Mouse (Mus musculus): ENCODE measurements at regions not wholly inside any gene's neighbourhood (a gene's known extent, or its start where the extent isn't known, plus 50 kb on each side); places are given as distances from the start of the nearest gene placed in this dataset.

- H3K4me1 ChIP-seq (replicated peaks): no peaks in the 10 kb centered on the region
- no peaks in the 10 kb centered on the region for H3K9me3 ChIP-seq
- DNase-seq (ENCODE audit: low spot score): no peak
- WGBS: 90% methylated on average over 2 of the region's 2 CpGs
- H3K27ac ChIP-seq: no peak overlapping the region
- H3K36me3 ChIP-seq: no peaks in the 10 kb centered on the region
- no peaks in the 10 kb centered on the region for H3K27me3 ChIP-seq (ENCODE audit: insufficient read depth, poor library complexity, severe bottlenecking)
- no peak overlapping the region for H3K4me3 ChIP-seq
Measured at GRCm38 (mm10) chr7:95598339-95598738, 572.7 kb upstream of the Tenm4 start.

GRCm38 (mm10) chr7:95613736-95614135 is 557.3 kb upstream of the Tenm4 start:
- no peaks in the 10 kb centered on the region for H3K4me1 ChIP-seq (replicated peaks)
- H3K9me3 ChIP-seq: no peaks in the 10 kb centered on the region
- DNase-seq (ENCODE audit: low spot score): no peak
- no peaks in the 10 kb centered on the region for H3K36me3 ChIP-seq
- H3K4me3 ChIP-seq: no peak overlapping the region
- 92% methylated on average over 2 of the region's 2 CpGs for WGBS
- H3K27me3 ChIP-seq (ENCODE audit: insufficient read depth, poor library complexity, severe bottlenecking): no peaks in the 10 kb centered on the region
- H3K27ac ChIP-seq: no peak overlapping the region

- WGBS: 84% methylated on average over 2 of the region's 2 CpGs
- DNase-seq (ENCODE audit: low spot score): no peak
- Histone ChIP-seq H3K27ac (no peak overlapping the region), H3K4me3 (no peak overlapping the region), H3K9me3 (no peaks in the 10 kb centered on the region), H3K36me3 (no peaks in the 10 kb centered on the region), H3K4me1 (replicated peaks) (no peaks in the 10 kb centered on the region), H3K27me3 (ENCODE audit: insufficient read depth, poor library complexity, severe bottlenecking) (no peaks in the 10 kb centered on the region)
Measured at GRCm38 (mm10) chr7:95617370-95617769, 553.7 kb upstream of the Tenm4 start.

- no peak overlapping the region for H3K27ac ChIP-seq
- H3K4me1 ChIP-seq (replicated peaks): no peaks in the 10 kb centered on the region
- no peak overlapping the region for H3K4me3 ChIP-seq
- no peak for DNase-seq (ENCODE audit: low spot score)
- no peaks in the 10 kb centered on the region for H3K27me3 ChIP-seq (ENCODE audit: insufficient read depth, poor library complexity, severe bottlenecking)
- no peaks in the 10 kb centered on the region for H3K36me3 ChIP-seq
- H3K9me3 ChIP-seq: no peaks in the 10 kb centered on the region
Measured at GRCm38 (mm10) chr7:95618170-95618569, 552.9 kb upstream of the Tenm4 start.

- no peaks in the 10 kb centered on the region for H3K9me3 ChIP-seq
- no peak for DNase-seq (ENCODE audit: low spot score)
- H3K4me1 ChIP-seq (replicated peaks): no peaks in the 10 kb centered on the region
- no peak overlapping the region for H3K27ac ChIP-seq
- H3K36me3 ChIP-seq: no peaks in the 10 kb centered on the region
- no peaks in the 10 kb centered on the region for H3K27me3 ChIP-seq (ENCODE audit: insufficient read depth, poor library complexity, severe bottlenecking)
- H3K4me3 ChIP-seq: no peak overlapping the region
Measured at GRCm38 (mm10) chr7:95620079-95620478, 551.0 kb upstream of the Tenm4 start.

- Histone ChIP-seq H3K27me3 (ENCODE audit: insufficient read depth, poor library complexity, severe bottlenecking) (no peaks in the 10 kb centered on the region), H3K27ac (no peak overlapping the region), H3K4me3 (no peak overlapping the region), H3K36me3 (no peaks in the 10 kb centered on the region), H3K9me3 (no peaks in the 10 kb centered on the region), H3K4me1 (replicated peaks) (no peaks in the 10 kb centered on the region)
- 91% methylated on average over 5 of the region's 5 CpGs for WGBS
- DNase-seq (ENCODE audit: low spot score): no peak
Measured at GRCm38 (mm10) chr7:95640683-95641082, 530.4 kb upstream of the Tenm4 start.

GRCm38 (mm10) chr7:95674319-95674718 is 496.7 kb upstream of the Tenm4 start:
- H3K9me3 ChIP-seq: no peaks in the 10 kb centered on the region
- H3K4me3 ChIP-seq: no peak overlapping the region
- WGBS: 98% methylated on average over 1 of the region's 1 CpGs
- H3K36me3 ChIP-seq: no peaks in the 10 kb centered on the region
- DNase-seq (ENCODE audit: low spot score): no peak
- no peaks in the 10 kb centered on the region for H3K27me3 ChIP-seq (ENCODE audit: insufficient read depth, poor library complexity, severe bottlenecking)
- no peaks in the 10 kb centered on the region for H3K4me1 ChIP-seq (replicated peaks)
- no peak overlapping the region for H3K27ac ChIP-seq

- DNase-seq (ENCODE audit: low spot score): no peak
- H3K27ac ChIP-seq: no peak overlapping the region
- peaks cover 10% of the 10 kb centered on the region for H3K4me1 ChIP-seq (replicated peaks)
- H3K36me3 ChIP-seq: no peaks in the 10 kb centered on the region
- WGBS: 72% methylated on average over 3 of the region's 3 CpGs
- no peaks in the 10 kb centered on the region for H3K9me3 ChIP-seq
- H3K4me3 ChIP-seq: no peak overlapping the region
- H3K27me3 ChIP-seq (ENCODE audit: insufficient read depth, poor library complexity, severe bottlenecking): peaks cover 22% of the 10 kb centered on the region
Measured at GRCm38 (mm10) chr7:95682521-95682920, 488.5 kb upstream of the Tenm4 start.

GRCm38 (mm10) chr7:95687733-95688132 is 483.3 kb upstream of the Tenm4 start:
- Histone ChIP-seq H3K27ac (peak overlapping the region; percentile 87), H3K4me3 (peak overlapping the region; percentile 44; the same call in 1 of the 2 replicates), H3K36me3 (no peaks in the 10 kb centered on the region), H3K9me3 (no peaks in the 10 kb centered on the region), H3K27me3 (ENCODE audit: insufficient read depth, poor library complexity, severe bottlenecking) (peaks cover 28% of the 10 kb centered on the region), H3K4me1 (replicated peaks) (peaks cover 42% of the 10 kb centered on the region)
- no peak for DNase-seq (ENCODE audit: low spot score)
- 21% methylated on average over 3 of the region's 3 CpGs for WGBS

GRCm38 (mm10) chr7:95688151-95689146 is 482.6 kb upstream of the Tenm4 start:
- H3K36me3 ChIP-seq: no peaks in the 10 kb centered on the region
- H3K4me1 ChIP-seq (replicated peaks): peaks cover 42% of the 10 kb centered on the region
- 4% methylated on average over 16 of the region's 16 CpGs for WGBS
- H3K27me3 ChIP-seq (ENCODE audit: insufficient read depth, poor library complexity, severe bottlenecking): peaks cover 35% of the 10 kb centered on the region
- DNase-seq (ENCODE audit: low spot score): peak; percentile 65
- peak overlapping the region; percentile 44 for H3K4me3 ChIP-seq
- H3K9me3 ChIP-seq: no peaks in the 10 kb centered on the region
- H3K27ac ChIP-seq: peak overlapping the region; percentile 87

GRCm38 (mm10) chr7:95689161-95689833 is 481.7 kb upstream of the Tenm4 start:
- peak overlapping the region; percentile 87 for H3K27ac ChIP-seq
- no peaks in the 10 kb centered on the region for H3K36me3 ChIP-seq
- H3K27me3 ChIP-seq (ENCODE audit: insufficient read depth, poor library complexity, severe bottlenecking): peaks cover 32% of the 10 kb centered on the region
- WGBS: 19% methylated on average over 7 of the region's 7 CpGs
- peak overlapping the region; percentile 44 for H3K4me3 ChIP-seq
- peaks cover 42% of the 10 kb centered on the region for H3K4me1 ChIP-seq (replicated peaks)
- H3K9me3 ChIP-seq: no peaks in the 10 kb centered on the region
- DNase-seq (ENCODE audit: low spot score): no peak

- 82% methylated on average over 9 of the region's 9 CpGs for WGBS
- Histone ChIP-seq H3K9me3 (no peaks in the 10 kb centered on the region), H3K4me3 (no peak overlapping the region), H3K4me1 (replicated peaks) (no peaks in the 10 kb centered on the region; the same call in 1 of the 2 replicates), H3K27me3 (ENCODE audit: insufficient read depth, poor library complexity, severe bottlenecking) (0 out of 2 replicates have a peak, but pooled peaks cover 2% of the 10 kb centered on the region), H3K36me3 (no peaks in the 10 kb centered on the region), H3K27ac (no peak overlapping the region)
- no peak for DNase-seq (ENCODE audit: low spot score)
Measured at GRCm38 (mm10) chr7:95699506-95699905, 471.5 kb upstream of the Tenm4 start.

- no peak for DNase-seq (ENCODE audit: low spot score)
- WGBS: 87% methylated on average over 7 of the region's 7 CpGs
- H3K27ac ChIP-seq: no peak overlapping the region
Measured at GRCm38 (mm10) chr7:95710088-95710487, 461.0 kb upstream of the Tenm4 start.

More at GRCm38 (mm10) chr7:95710088-95710487, 461.0 kb upstream of the Tenm4 start:
- no peaks in the 10 kb centered on the region for H3K4me1 ChIP-seq (replicated peaks)
- H3K9me3 ChIP-seq: no peaks in the 10 kb centered on the region
- H3K36me3 ChIP-seq: no peaks in the 10 kb centered on the region
- H3K4me3 ChIP-seq: no peak overlapping the region
- H3K27me3 ChIP-seq (ENCODE audit: insufficient read depth, poor library complexity, severe bottlenecking): no peaks in the 10 kb centered on the region

Data from hindbrain, embryonic 10.5 days (tissue).